Comparison of ENCODE assay signal across 18 mouse cellular contexts in genomic region chr10:111578536-111578935, GRCm38 (mm10).
A peak's percentile ranks its signal among the peaks of the same experiment; 100 is the strongest.
DNase-seq lines count a peak whose midpoint lies in the region; ATAC-seq and TF ChIP-seq lines count a peak whose summit lies in the region.
"Had no signal": no experiment of that assay in that cellular context is flagged by ENCODE, and none has a peak within 500 bp of the region (broad histone marks: within the 10 kb centered on the region; RNA-seq: fewer than 3 reads in every experiment).

No protein-coding gene starts in this region.

- no peak for TF ChIP-seq CTCF in kidney, postnatal 0 days (IDR thresholded peaks at IDR 0.05; ENCODE audit: low read depth)

- H3K9me3 ChIP-seq in kidney, postnatal 0 days (replicated peaks; ENCODE audit: low read length), result no peaks in the 10 kb centered on the region
- H3K9me3 ChIP-seq: embryonic facial prominence, embryonic 13.5 days; heart, embryonic 12.5 days; liver, embryonic 13.5 days; neural tube, embryonic 13.5 days had no signal

- WGBS in kidney, postnatal 0 days, result 22% methylated on average over 5 of the region's 5 CpGs

- no peak overlapping the region for H3K4me2 ChIP-seq in kidney, postnatal 0 days (ENCODE audit: low read length)
- H3K4me2 ChIP-seq: embryonic facial prominence, embryonic 13.5 days; heart, embryonic 12.5 days; liver, embryonic 13.5 days; neural tube, embryonic 13.5 days had no signal

- DNase-seq in kidney, postnatal 0 days (ENCODE audit: low spot score), result peak; percentile 29
- no peak for DNase-seq in kidney, adult 8-10 months
- peak; percentile 52 to 53 for DNase-seq in CD8-positive naive resting alpha-beta T cell, adult 2 months (ENCODE audit: low read depth in 2 of 2, low spot score in 2 of 2)
- peak; percentile 51 for DNase-seq in thymus, postnatal 14 days
- no peak for DNase-seq in left cerebral cortex, adult 8-10 months (ENCODE audit: low spot score in 2 of 2)
- DNase-seq in ovary, postnatal 14 days (ENCODE audit: low spot score), result no peak
- DNase-seq: cerebellum, adult 9-10 months; heart, postnatal 4 days; layer of hippocampus, postnatal 36 days; left cerebral cortex, postnatal 4 days; liver, embryonic 13.5 days had no signal

- H3K27me3 ChIP-seq in kidney, postnatal 0 days (ENCODE audit: insufficient read depth, low read length), result no peaks in the 10 kb centered on the region
- H3K27me3 ChIP-seq: CH12.LX; embryonic facial prominence, embryonic 13.5 days; heart, embryonic 12.5 days; liver, embryonic 13.5 days; neural tube, embryonic 13.5 days had no signal

- no peak overlapping the region for H3K27ac ChIP-seq in kidney, postnatal 0 days
- H3K27ac ChIP-seq: embryonic facial prominence, embryonic 13.5 days; liver, embryonic 13.5 days; neural tube, embryonic 13.5 days had no signal

- peaks cover 12% of the 10 kb centered on the region for H3K4me1 ChIP-seq in kidney, postnatal 0 days (replicated peaks; ENCODE audit: insufficient read depth, low read length)
- H3K4me1 ChIP-seq: neural tube, embryonic 13.5 days had no signal

- no peak for ATAC-seq in kidney, postnatal 0 days (replicated peaks; ENCODE audit: low FRiP score, low read depth)
- ATAC-seq in megakaryocyte, adult 5-6 weeks (ENCODE audit: poor library complexity, severe bottlenecking), result peak; percentile 20; the same call in 1 of the 2 replicates
- ATAC-seq: hindbrain, embryonic 16.5 days; midbrain, embryonic 16.5 days had no signal

- H3K9ac ChIP-seq in kidney, postnatal 0 days (ENCODE audit: low read depth, low read length), result no peak overlapping the region
- H3K9ac ChIP-seq: embryonic facial prominence, embryonic 13.5 days; heart, embryonic 12.5 days; liver, embryonic 13.5 days; neural tube, embryonic 13.5 days had no signal

- H3K4me3 ChIP-seq in kidney, postnatal 0 days (replicated peaks; ENCODE audit: low read depth, low read length), result no peak overlapping the region
- H3K4me3 ChIP-seq: embryonic facial prominence, embryonic 13.5 days; heart, embryonic 12.5 days; liver, embryonic 13.5 days; neural tube, embryonic 13.5 days had no signal

- H3K36me3 ChIP-seq in kidney, postnatal 0 days (ENCODE audit: insufficient read depth, low read length), result no peaks in the 10 kb centered on the region
- H3K36me3 ChIP-seq: embryonic facial prominence, embryonic 13.5 days; heart, embryonic 12.5 days; liver, embryonic 13.5 days; neural tube, embryonic 13.5 days had no signal

Comparison
In these comparisons a context has a peak if more than half of its experiments do, and no peak if none do; other contexts are left out.
1. DNase-seq: peak in kidney, postnatal 0 days (single experiment), CD8-positive naive resting alpha-beta T cell, adult 2 months (2 of 2) and thymus, postnatal 14 days (single experiment); none in kidney, adult 8-10 months (0 of 2), left cerebral cortex, adult 8-10 months (0 of 2) and ovary, postnatal 14 days (single experiment).